Mouse (Mus musculus) myocyte (in vitro differentiated cells): Measurements from ENCODE around the gene AI661453. TPM values are rescaled to one million over a fixed set of nuclear protein-coding genes. Genes with fewer than 3 reads are reported as not detected.

Experiments
- H3K27me3 ChIP-seq: one replicate; pipeline ENCODE4 v1.6.1; 2011; ENCODE audit not compliant: control insufficient read depth, insufficient read depth, insufficient read length
- H3K36me3 ChIP-seq: one replicate; pipeline ENCODE4 v1.6.1; 2011; ENCODE audit not compliant: control insufficient read depth, insufficient read depth
- H3K4me2 ChIP-seq: one replicate; pipeline ENCODE4 v1.6.1; 2011; ENCODE audit warnings: low read depth, control low read depth
- H3K4me3 ChIP-seq: one replicate; pipeline ENCODE4 v1.5.1; 2011; ENCODE audit warnings: mild to moderate bottlenecking, control low read depth, moderate library complexity
- H3K79me2 ChIP-seq: one replicate; pipeline ENCODE4 v1.6.1; 2011; ENCODE audit not compliant: control insufficient read depth, insufficient read depth
- H3ac ChIP-seq: one replicate; pipeline ENCODE4 v1.6.1; 2011; ENCODE audit not compliant: control insufficient read depth, insufficient read length
- CEBPB ChIP-seq: IDR thresholded peaks from 2 replicates; pipeline ENCODE4 v1.6.1; 2011; ENCODE audit warnings: mild to moderate bottlenecking, moderate library complexity; ENCODE audit not compliant: poor library complexity, insufficient read depth, severe bottlenecking
- E2F4 ChIP-seq: IDR thresholded peaks from one replicate; pipeline ENCODE4 v1.6.1; 2011; ENCODE audit warnings: mild to moderate bottlenecking, control low read depth, moderate library complexity; ENCODE audit not compliant: insufficient read depth
- MAX ChIP-seq: IDR thresholded peaks from one replicate; pipeline ENCODE4 v1.6.1; 2011; ENCODE audit warnings: low read depth, mild to moderate bottlenecking, control low read depth
- MYOD1 ChIP-seq, 3 experiments: IDR thresholded peaks; one replicate each; pipeline ENCODE4 v1.6.1; 2011; ENCODE audit warnings: control low read depth in 2 of 3, low read depth in 2 of 3, mild to moderate bottlenecking in 2 of 3, moderate library complexity in 1 of 3; ENCODE audit not compliant: insufficient read length in 2 of 3, control insufficient read depth in 1 of 3
- MYOG ChIP-seq, 3 experiments: IDR thresholded peaks; one replicate each; pipeline ENCODE4 v1.6.1; 2011; ENCODE audit warnings: control low read depth in 2 of 3, low read depth in 2 of 3, mild to moderate bottlenecking in 2 of 3; ENCODE audit not compliant: insufficient read length in 2 of 3, control insufficient read depth in 1 of 3, insufficient read depth in 1 of 3
- POLR2A ChIP-seq: IDR thresholded peaks from one replicate; pipeline ENCODE4 v1.6.1; 2011; ENCODE audit warnings: low read depth, mild to moderate bottlenecking, control low read depth, moderate library complexity; ENCODE audit not compliant: insufficient read length
- POLR2AphosphoS2 ChIP-seq: IDR thresholded peaks from one replicate; pipeline ENCODE4 v1.6.1; 2011; ENCODE audit warnings: low read depth, control low read depth; ENCODE audit not compliant: insufficient read length
- REST ChIP-seq: IDR thresholded peaks from one replicate; pipeline ENCODE4 v1.6.1; 2011; ENCODE audit warnings: mild to moderate bottlenecking, control low read depth, moderate library complexity; ENCODE audit not compliant: insufficient read depth, insufficient read length
- SRF ChIP-seq: IDR thresholded peaks from one replicate; pipeline ENCODE4 v1.6.1; 2011; ENCODE audit warnings: low read depth; ENCODE audit not compliant: control insufficient read depth, insufficient read length
- TCF12 ChIP-seq: IDR thresholded peaks from one replicate; pipeline ENCODE4 v1.6.1; 2011; ENCODE audit warnings: mild to moderate bottlenecking, control low read depth; ENCODE audit not compliant: poor library complexity, insufficient read depth, severe bottlenecking
- TCF3 ChIP-seq: IDR thresholded peaks from one replicate; pipeline ENCODE4 v1.6.1; 2011; ENCODE audit warnings: low read depth, control low read depth; ENCODE audit not compliant: insufficient read length
- USF1 ChIP-seq: IDR thresholded peaks from one replicate; pipeline ENCODE4 v1.6.1; 2011; ENCODE audit warnings: low read depth, mild to moderate bottlenecking, control low read depth, moderate library complexity
- polyA plus RNA-seq: library from polyadenylated mRNA; unstranded; fragments of >200 nt; fragmentation: generic; extraction: Trizol; gene quantifications from one replicate; pipeline ENCODE4 v1.2.1, GENCODE M21; 2012; ENCODE audit warnings: missing spikeins

AI661453 gene
- polyA plus RNA-seq, 1 experiment, result 0.08 TPM

DNA sequence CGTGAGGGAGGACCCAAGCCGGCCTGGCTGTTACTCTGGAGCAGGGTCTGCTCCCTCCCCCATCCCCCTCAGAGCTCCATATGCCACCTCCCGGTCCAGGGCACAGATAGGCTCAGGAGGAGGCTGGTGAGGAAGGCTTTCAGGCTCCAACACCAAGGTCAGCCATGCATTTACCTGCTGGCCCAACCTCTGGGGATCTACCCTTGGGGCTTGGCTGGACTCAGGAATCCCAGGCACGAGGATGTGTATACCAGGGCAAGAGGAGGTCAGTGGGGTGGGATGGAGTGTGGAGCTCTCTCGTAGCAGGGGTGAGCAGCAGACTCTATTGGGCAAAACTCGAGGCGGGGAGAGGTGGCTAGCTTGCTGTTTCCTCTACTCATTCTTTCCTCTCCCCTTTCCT lies 16.5 kb downstream of the AI661453 start:
- H3K36me3 ChIP-seq, result no peaks in the 10 kb centered on the region
- peaks cover 19% of the 10 kb centered on the region for H3K27me3 ChIP-seq
- TF ChIP-seq USF1 (no peak), POLR2A (no peak), MYOD1 (IDR thresholded peaks at IDR 0.05; ENCODE audit: control insufficient read depth in 1 of 3, insufficient read length in 2 of 3, low read depth in 2 of 3) (no peak), TCF3 (no peak), REST (no peak), MAX (no peak), POLR2AphosphoS2 (no peak), MYOG (IDR thresholded peaks at IDR 0.05; ENCODE audit: control insufficient read depth in 1 of 3, insufficient read depth in 1 of 3, insufficient read length in 2 of 3, low read depth in 2 of 3) (no peak), TCF12 (no peak), SRF (no peak), CEBPB (no peak), E2F4 (no peak)
- no peaks in the 10 kb centered on the region for H3K79me2 ChIP-seq
- no peak overlapping the region for H3K4me2 ChIP-seq
- H3K4me3 ChIP-seq, result no peak overlapping the region
- H3ac ChIP-seq, result no peak overlapping the region

DNA sequence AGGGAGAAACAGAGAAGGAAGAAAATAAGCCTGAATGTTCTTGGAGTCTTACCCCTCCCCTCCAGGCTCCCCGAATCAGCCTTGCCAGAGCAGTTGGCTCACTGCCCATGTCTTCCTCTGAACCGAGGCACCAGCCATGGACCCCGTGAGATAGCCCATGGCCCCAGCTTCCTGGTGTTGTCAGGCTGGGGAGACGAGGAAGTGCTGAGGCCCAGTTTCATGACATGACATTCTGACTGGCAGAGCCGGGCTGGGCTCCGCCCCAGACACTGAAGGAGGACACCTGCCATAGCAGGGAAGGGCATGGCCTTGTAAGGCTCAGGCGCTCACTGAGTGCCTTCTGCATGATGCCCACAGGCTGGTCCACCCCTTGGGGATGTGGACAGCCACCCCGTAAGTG lies 18.3 kb downstream of the AI661453 start:
- no peak overlapping the region for H3K4me3 ChIP-seq
- peaks cover 28% of the 10 kb centered on the region for H3K27me3 ChIP-seq
- no peaks in the 10 kb centered on the region for H3K79me2 ChIP-seq
- no peak overlapping the region for H3ac ChIP-seq
- TF ChIP-seq CEBPB, result no peak
- TF ChIP-seq E2F4, result no peak
- no peak for TF ChIP-seq MYOD1 (IDR thresholded peaks at IDR 0.05; ENCODE audit: control insufficient read depth in 1 of 3, insufficient read length in 2 of 3, low read depth in 2 of 3)
- no peak for TF ChIP-seq REST
- no peak for TF ChIP-seq MYOG (IDR thresholded peaks at IDR 0.05; ENCODE audit: control insufficient read depth in 1 of 3, insufficient read depth in 1 of 3, insufficient read length in 2 of 3, low read depth in 2 of 3)
- TF ChIP-seq USF1, result no peak
- TF ChIP-seq SRF, result no peak
- no peak for TF ChIP-seq TCF3
- TF ChIP-seq TCF12, result no peak
- no peak for TF ChIP-seq POLR2A
- TF ChIP-seq MAX, result no peak
- TF ChIP-seq POLR2AphosphoS2, result no peak
- H3K4me2 ChIP-seq, result no peak overlapping the region
- no peaks in the 10 kb centered on the region for H3K36me3 ChIP-seq

DNA sequence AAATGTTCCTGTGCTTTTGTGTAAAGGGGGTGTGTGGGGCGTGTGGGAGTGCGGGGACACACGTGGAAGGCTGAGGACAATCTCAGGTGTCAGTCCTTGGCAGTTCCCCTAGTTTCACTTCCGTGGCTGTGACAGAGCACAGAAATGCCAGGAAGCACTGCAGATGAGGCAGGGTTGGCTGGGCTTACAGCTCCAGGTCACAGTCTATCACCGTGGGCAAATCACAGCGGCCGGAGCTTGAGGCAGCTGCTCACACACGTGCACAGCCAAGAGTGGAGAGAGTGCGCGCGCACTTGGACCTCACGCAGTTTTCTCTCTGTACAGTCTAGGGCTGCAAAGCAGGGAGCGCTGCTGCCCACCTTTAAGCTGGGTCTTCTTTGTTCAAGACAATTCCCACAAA lies 21.9 kb downstream of the AI661453 start:
- TF ChIP-seq REST, result no peak
- no peak for TF ChIP-seq MYOG (IDR thresholded peaks at IDR 0.05; ENCODE audit: control insufficient read depth in 1 of 3, insufficient read depth in 1 of 3, insufficient read length in 2 of 3, low read depth in 2 of 3)
- no peak for TF ChIP-seq CEBPB
- no peak for TF ChIP-seq POLR2A
- no peak for TF ChIP-seq TCF12
- TF ChIP-seq E2F4, result no peak
- no peak for TF ChIP-seq SRF
- TF ChIP-seq POLR2AphosphoS2, result no peak
- TF ChIP-seq USF1, result no peak
- no peak for TF ChIP-seq MAX
- TF ChIP-seq TCF3, result no peak
- no peak for TF ChIP-seq MYOD1 (IDR thresholded peaks at IDR 0.05; ENCODE audit: control insufficient read depth in 1 of 3, insufficient read length in 2 of 3, low read depth in 2 of 3)
- Histone ChIP-seq H3K36me3 (no peaks in the 10 kb centered on the region), H3K27me3 (peaks cover 28% of the 10 kb centered on the region), H3ac (no peak overlapping the region), H3K4me2 (no peak overlapping the region), H3K79me2 (no peaks in the 10 kb centered on the region), H3K4me3 (no peak overlapping the region)

DNA sequence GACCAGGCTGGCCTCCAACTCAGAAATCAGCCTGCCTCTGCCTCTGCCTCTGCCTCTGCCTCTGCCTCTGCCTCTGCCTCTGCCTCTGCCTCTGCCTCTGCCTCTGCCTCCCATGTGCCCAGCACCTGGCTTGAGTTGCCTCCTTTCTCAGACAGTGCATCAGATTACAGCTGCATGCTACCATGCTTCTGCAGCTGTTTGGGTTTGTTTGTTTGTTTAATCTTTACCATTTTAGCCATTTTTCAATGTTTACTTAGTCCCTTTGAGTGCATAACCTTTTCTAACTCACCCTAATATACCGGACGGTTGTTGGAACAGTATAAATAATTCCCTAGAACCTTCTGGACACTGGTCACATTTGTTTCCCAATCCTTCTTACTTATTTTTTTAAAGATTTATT lies 22.5 kb downstream of the AI661453 start:
- Histone ChIP-seq H3K4me2 (no peak overlapping the region), H3K4me3 (no peak overlapping the region), H3ac (no peak overlapping the region), H3K27me3 (peaks cover 33% of the 10 kb centered on the region), H3K36me3 (no peaks in the 10 kb centered on the region), H3K79me2 (no peaks in the 10 kb centered on the region)
- no peak for TF ChIP-seq TCF12
- TF ChIP-seq POLR2AphosphoS2, result no peak
- no peak for TF ChIP-seq CEBPB
- no peak for TF ChIP-seq MYOD1 (IDR thresholded peaks at IDR 0.05; ENCODE audit: control insufficient read depth in 1 of 3, insufficient read length in 2 of 3, low read depth in 2 of 3)

DNA sequence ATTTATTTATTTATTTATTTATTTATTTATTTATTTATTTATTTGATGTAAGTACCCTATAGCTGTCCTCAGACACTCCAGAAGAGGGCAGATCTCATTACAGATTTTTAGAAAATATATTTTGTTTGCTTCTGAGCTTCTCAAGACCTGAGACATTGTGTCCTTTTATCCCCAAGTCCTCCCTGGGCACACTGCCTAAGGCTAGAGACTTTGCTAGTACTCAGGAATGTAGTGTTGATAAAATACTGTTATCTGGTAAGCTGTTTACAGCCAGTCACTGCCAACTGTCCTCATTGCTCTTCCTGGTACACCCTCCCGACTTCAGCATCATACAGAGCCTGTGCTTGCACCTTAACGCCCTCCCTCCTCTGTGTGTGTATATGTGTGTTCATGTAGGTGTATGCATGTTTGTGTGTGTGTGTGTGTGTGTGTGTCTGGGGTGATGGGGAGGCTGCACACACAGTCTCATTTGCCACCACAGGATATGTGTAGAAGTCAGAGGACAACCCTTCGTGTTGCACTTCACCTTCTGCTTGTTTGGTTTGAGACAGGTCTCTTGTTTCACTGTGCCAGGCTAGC lies 23.0 kb downstream of the AI661453 start:
- no peak overlapping the region for H3ac ChIP-seq
- no peak overlapping the region for H3K4me3 ChIP-seq
- TF ChIP-seq POLR2AphosphoS2 (no peak), USF1 (no peak), SRF (no peak), TCF3 (no peak), REST (no peak), E2F4 (no peak), MYOD1 (IDR thresholded peaks at IDR 0.05; ENCODE audit: control insufficient read depth in 1 of 3, insufficient read length in 2 of 3, low read depth in 2 of 3) (no peak), CEBPB (no peak), MYOG (IDR thresholded peaks at IDR 0.05; ENCODE audit: control insufficient read depth in 1 of 3, insufficient read depth in 1 of 3, insufficient read length in 2 of 3, low read depth in 2 of 3) (no peak), TCF12 (no peak)
- no peak overlapping the region for H3K4me2 ChIP-seq
- H3K79me2 ChIP-seq, result no peaks in the 10 kb centered on the region
- H3K27me3 ChIP-seq, result peaks cover 38% of the 10 kb centered on the region
- H3K36me3 ChIP-seq, result no peaks in the 10 kb centered on the region
